Mouse (Mus musculus): ENCODE measurements around the gene Gpatch3. TPM values are rescaled to one million over a fixed set of nuclear protein-coding genes. Genes with fewer than 3 reads are reported as not detected.

Gpatch3 gene
- polyA plus RNA-seq, 1 experiment from 2014 or later = 7.1 TPM

DNA sequence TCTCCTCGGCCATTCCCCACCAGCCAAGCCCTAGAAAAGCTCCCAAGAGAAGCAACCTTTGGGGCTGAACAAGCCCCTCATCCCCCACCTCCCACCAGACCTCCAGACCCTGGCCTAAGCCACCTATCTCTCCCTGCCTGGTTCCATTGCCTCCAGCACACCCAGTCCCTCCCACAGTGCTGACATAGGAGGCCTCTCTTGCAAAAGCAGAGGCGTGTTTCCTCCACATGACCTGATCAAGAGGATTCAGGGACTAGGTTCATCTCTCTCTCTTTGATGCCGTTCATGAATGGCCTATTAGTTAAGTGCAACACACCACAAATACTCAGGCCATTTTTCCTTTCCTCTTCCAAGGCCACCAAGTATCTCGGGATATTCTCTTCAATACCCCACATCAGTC is 14.7 kb upstream of the Gpatch3 start:
- 54% methylated on average over 4 of the region's 4 CpGs for WGBS
- no peak overlapping the region for H3K9ac ChIP-seq (ENCODE audit: low read depth, low read length)

DNA sequence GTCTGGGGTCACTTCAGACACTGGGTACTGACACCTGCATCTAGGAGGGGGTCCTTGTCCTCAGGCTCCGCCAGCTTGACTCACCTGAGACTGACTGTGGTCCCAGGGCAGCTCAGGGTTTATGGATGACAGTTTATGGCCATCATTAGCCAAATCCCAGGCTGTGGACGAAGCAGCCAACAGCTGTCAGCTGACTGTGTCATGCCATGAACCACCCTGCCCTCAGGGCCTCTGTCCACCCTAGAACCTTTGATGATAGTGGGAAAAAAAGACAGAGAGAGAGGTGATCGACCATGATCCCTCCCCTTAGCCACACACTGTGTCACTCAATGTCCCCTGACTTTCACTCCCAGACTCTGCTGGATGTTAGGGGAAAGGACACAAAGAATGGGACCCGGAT is 12.9 kb upstream of the Gpatch3 start:
- ATAC-seq = peak; percentile 64
- Histone ChIP-seq H3K4me2 (replicated peaks; ENCODE audit: low read depth) (no peak overlapping the region), H3K36me3 (ENCODE audit: control insufficient read depth, insufficient read depth) (no peaks in the 10 kb centered on the region), H3K9me3 (ENCODE audit: control insufficient read depth) (no peaks in the 10 kb centered on the region), H3K9ac (ENCODE audit: low read depth, low read length) (no peak overlapping the region), H3K27ac (ENCODE audit: low read depth, low read length) (peak overlapping the region; percentile 46; the same call in 1 of the 2 replicates), H3K4me1 (replicated peaks; ENCODE audit: control insufficient read depth, insufficient read depth, low read length) (no peaks in the 10 kb centered on the region), H3K27me3 (replicated peaks; ENCODE audit: control insufficient read depth, insufficient read depth, low read length) (no peaks in the 10 kb centered on the region), H3K4me3 (ENCODE audit: low read depth, low read length) (no peak overlapping the region)
- no peak for TF ChIP-seq CTCF (IDR thresholded peaks at IDR 0.05; ENCODE audit: low read depth)
- WGBS = 41% methylated on average over 4 of the region's 4 CpGs

More for the DNA sequence above, 14.7 kb upstream of the Gpatch3 start:
- no peaks in the 10 kb centered on the region for H3K4me1 ChIP-seq (replicated peaks; ENCODE audit: control insufficient read depth, insufficient read depth, low read length)
- peak overlapping the region; percentile 24; the same call in 1 of the 2 replicates for H3K27ac ChIP-seq (ENCODE audit: low read depth, low read length)
- H3K4me2 ChIP-seq (replicated peaks; ENCODE audit: low read depth) = no peak overlapping the region
- ATAC-seq = no peak
- no peaks in the 10 kb centered on the region for H3K9me3 ChIP-seq (ENCODE audit: control insufficient read depth)
- H3K27me3 ChIP-seq (replicated peaks; ENCODE audit: control insufficient read depth, insufficient read depth, low read length) = no peaks in the 10 kb centered on the region
- no peak for TF ChIP-seq CTCF (IDR thresholded peaks at IDR 0.05; ENCODE audit: low read depth)
- no peaks in the 10 kb centered on the region for H3K36me3 ChIP-seq (ENCODE audit: control insufficient read depth, insufficient read depth)
- H3K4me3 ChIP-seq (ENCODE audit: low read depth, low read length) = no peak overlapping the region

DNA sequence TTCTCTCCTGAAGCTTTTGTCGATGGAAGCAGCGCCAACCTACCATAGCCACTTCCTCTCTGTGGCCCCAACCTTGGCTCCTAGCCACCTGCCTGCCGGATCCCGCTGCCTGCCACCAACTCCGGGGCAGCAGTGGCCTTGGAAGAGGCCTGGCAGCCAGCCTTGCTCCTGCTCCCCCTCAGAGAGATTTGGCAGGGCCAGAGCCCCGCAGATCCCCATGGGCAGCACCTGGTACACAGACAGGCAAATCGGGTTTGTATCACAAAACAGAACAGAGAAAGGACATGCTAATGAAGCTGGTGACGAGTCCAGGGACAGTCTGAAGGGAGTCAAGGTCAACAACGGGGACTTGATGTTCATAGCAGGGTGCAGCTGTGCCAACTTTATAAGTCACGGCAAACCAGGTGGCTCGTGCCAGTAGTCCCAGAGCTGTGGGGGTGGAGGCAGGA is 11.4 kb upstream of the Gpatch3 start:
- Histone ChIP-seq H3K4me2 (replicated peaks; ENCODE audit: low read depth) (no peak overlapping the region), H3K4me3 (ENCODE audit: low read depth, low read length) (no peak overlapping the region), H3K27me3 (replicated peaks; ENCODE audit: control insufficient read depth, insufficient read depth, low read length) (no peaks in the 10 kb centered on the region), H3K9me3 (ENCODE audit: control insufficient read depth) (no peaks in the 10 kb centered on the region), H3K36me3 (ENCODE audit: control insufficient read depth, insufficient read depth) (no peaks in the 10 kb centered on the region), H3K4me1 (replicated peaks; ENCODE audit: control insufficient read depth, insufficient read depth, low read length) (no peaks in the 10 kb centered on the region), H3K27ac (ENCODE audit: low read depth, low read length) (no peak overlapping the region), H3K9ac (ENCODE audit: low read depth, low read length) (no peak overlapping the region)
- ATAC-seq = no peak
- 67% methylated on average over 11 of the region's 11 CpGs for WGBS
- TF ChIP-seq CTCF (IDR thresholded peaks at IDR 0.05; ENCODE audit: low read depth) = no peak

DNA sequence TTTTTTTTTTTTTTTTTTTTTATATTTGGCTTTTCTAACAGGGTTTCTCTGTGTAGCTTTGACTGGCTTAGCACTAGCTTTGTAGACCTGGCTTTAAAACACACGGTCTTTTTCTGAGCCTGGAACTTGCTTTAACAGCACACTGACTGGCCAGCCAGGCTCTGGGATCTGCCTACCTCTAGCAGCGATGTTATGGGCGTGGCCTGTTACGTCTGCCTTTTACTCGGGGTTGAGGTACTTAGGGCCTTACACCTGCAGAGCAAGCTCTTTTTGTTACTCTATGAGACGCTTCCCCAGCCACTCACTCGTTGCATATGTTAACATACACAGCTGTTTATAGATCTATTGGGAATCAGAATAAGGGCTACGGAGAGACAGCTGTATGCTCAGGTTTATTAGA is 7.3 kb upstream of the Gpatch3 start:
- ATAC-seq = no peak
- Histone ChIP-seq H3K9ac (ENCODE audit: low read depth, low read length) (no peak overlapping the region), H3K27ac (ENCODE audit: low read depth, low read length) (no peak overlapping the region), H3K4me2 (replicated peaks; ENCODE audit: low read depth) (no peak overlapping the region), H3K4me1 (replicated peaks; ENCODE audit: control insufficient read depth, insufficient read depth, low read length) (no peaks in the 10 kb centered on the region), H3K9me3 (ENCODE audit: control insufficient read depth) (no peaks in the 10 kb centered on the region), H3K4me3 (ENCODE audit: low read depth, low read length) (no peak overlapping the region), H3K27me3 (replicated peaks; ENCODE audit: control insufficient read depth, insufficient read depth, low read length) (no peaks in the 10 kb centered on the region), H3K36me3 (ENCODE audit: control insufficient read depth, insufficient read depth) (no peaks in the 10 kb centered on the region)
- no peak for TF ChIP-seq CTCF (IDR thresholded peaks at IDR 0.05; ENCODE audit: low read depth)
- WGBS = 23% methylated on average over 8 of the region's 8 CpGs

DNA sequence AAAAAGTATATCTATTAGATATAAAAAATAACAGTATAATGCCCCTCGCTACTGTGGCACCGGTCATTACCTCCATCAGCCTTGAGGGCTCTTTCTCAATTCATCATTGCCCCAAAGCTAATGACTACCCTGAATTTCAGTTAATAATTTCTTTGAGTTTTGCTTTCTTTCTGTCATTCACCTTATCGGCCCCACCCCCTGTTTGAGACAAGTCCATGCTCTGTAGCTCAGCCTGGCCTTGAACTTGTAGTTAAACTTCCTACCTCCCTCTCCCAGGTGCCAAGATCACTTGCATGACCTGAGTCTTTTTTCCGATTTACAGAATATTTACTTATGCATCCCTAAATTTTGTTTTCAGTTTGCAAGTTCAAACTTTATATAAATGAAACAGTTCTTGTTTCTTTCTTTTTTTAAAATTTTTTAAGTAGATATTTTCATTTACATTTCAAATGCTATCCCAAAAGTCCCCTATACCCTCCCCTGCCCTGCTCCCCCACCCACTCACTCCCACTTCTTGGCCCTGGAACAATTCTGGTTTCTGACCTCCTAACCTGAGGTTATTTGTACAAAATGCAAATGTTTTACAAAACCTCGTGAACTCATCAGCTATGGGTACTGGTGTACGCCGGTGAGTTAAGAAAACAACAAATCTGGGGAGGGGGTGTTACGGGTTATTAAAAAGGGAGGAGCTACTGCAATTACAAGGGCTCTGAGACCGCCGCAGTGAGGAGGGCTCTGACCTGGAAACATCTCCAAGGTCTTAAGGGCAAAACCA is 5.1 kb upstream of the Gpatch3 start:
- peak overlapping the region; percentile 43; the same call in 1 of the 2 replicates for H3K4me2 ChIP-seq (replicated peaks; ENCODE audit: low read depth)
- no peaks in the 10 kb centered on the region for H3K4me1 ChIP-seq (replicated peaks; ENCODE audit: control insufficient read depth, insufficient read depth, low read length)
- WGBS = 39% methylated on average over 10 of the region's 10 CpGs
- H3K27me3 ChIP-seq (replicated peaks; ENCODE audit: control insufficient read depth, insufficient read depth, low read length) = no peaks in the 10 kb centered on the region
- no peak for TF ChIP-seq CTCF (IDR thresholded peaks at IDR 0.05; ENCODE audit: low read depth)
- H3K9me3 ChIP-seq (ENCODE audit: control insufficient read depth) = no peaks in the 10 kb centered on the region
- peak overlapping the region; percentile 27; the same call in 1 of the 2 replicates for H3K9ac ChIP-seq (ENCODE audit: low read depth, low read length)
- no peak overlapping the region for H3K4me3 ChIP-seq (ENCODE audit: low read depth, low read length)
- H3K27ac ChIP-seq (ENCODE audit: low read depth, low read length) = peak overlapping the region; percentile 81
- no peaks in the 10 kb centered on the region for H3K36me3 ChIP-seq (ENCODE audit: control insufficient read depth, insufficient read depth)
- ATAC-seq = peak; percentile 28

DNA sequence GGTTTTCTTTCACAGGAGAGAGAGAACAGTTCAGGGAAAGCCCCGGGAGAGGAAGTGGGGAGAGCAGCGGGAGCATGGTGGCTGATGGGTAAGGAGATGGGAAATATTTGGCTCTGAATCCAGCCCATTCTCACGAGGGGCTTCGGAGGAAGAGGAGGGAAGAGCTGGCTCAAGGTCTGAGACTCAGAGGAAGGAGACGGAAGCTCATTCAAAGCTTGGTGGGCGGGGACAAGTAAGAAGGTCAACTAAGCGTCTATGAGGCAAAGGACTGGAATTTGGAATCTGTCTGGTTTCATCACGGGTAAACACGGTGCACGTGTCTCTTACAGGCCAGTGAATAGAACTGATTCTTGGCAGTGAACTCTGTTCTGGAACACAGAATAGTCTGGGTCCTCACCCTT is 4.5 kb upstream of the Gpatch3 start:
- no peak for TF ChIP-seq CTCF (IDR thresholded peaks at IDR 0.05; ENCODE audit: low read depth)
- peak overlapping the region; percentile 27; the same call in 1 of the 2 replicates for H3K9ac ChIP-seq (ENCODE audit: low read depth, low read length)
- H3K27ac ChIP-seq (ENCODE audit: low read depth, low read length) = peak overlapping the region; percentile 81
- H3K4me1 ChIP-seq (replicated peaks; ENCODE audit: control insufficient read depth, insufficient read depth, low read length) = 0 out of 2 replicates have a peak, but pooled peaks cover 2% of the 10 kb centered on the region
- no peaks in the 10 kb centered on the region for H3K36me3 ChIP-seq (ENCODE audit: control insufficient read depth, insufficient read depth)
- H3K4me3 ChIP-seq (ENCODE audit: low read depth, low read length) = no peak overlapping the region
- peak overlapping the region; percentile 43; the same call in 1 of the 2 replicates for H3K4me2 ChIP-seq (replicated peaks; ENCODE audit: low read depth)
- no peaks in the 10 kb centered on the region for H3K9me3 ChIP-seq (ENCODE audit: control insufficient read depth)
- peak; percentile 74 for ATAC-seq
- no peaks in the 10 kb centered on the region for H3K27me3 ChIP-seq (replicated peaks; ENCODE audit: control insufficient read depth, insufficient read depth, low read length)
- 20% methylated on average over 10 of the region's 10 CpGs for WGBS
